Mouse (Mus musculus): ENCODE measurements around the gene Dync2h1. TPM values are rescaled to one million over a fixed set of nuclear protein-coding genes. Genes with fewer than 3 reads are reported as not detected.
"Not testable (repeated sequence)": the region's sequence is repeated elsewhere in the genome, so short reads cannot be mapped to it uniquely, and the experiment has no call there.

Dync2h1 gene
- 1 to 10 TPM; 1.7 to 2.1 TPM for total RNA-seq (2021)
- long read RNA-seq, experiment 1, partial matches to known transcripts, result 0 of 7 reads
- long read RNA-seq, experiment 1, other reads (novel, unspliced or antisense), result 7 of 7 reads
- long read RNA-seq, experiment 2, partial matches to known transcripts, result 0 of 4 reads
- long read RNA-seq, experiment 2, other reads (novel, unspliced or antisense), result 4 of 4 reads

DNA sequence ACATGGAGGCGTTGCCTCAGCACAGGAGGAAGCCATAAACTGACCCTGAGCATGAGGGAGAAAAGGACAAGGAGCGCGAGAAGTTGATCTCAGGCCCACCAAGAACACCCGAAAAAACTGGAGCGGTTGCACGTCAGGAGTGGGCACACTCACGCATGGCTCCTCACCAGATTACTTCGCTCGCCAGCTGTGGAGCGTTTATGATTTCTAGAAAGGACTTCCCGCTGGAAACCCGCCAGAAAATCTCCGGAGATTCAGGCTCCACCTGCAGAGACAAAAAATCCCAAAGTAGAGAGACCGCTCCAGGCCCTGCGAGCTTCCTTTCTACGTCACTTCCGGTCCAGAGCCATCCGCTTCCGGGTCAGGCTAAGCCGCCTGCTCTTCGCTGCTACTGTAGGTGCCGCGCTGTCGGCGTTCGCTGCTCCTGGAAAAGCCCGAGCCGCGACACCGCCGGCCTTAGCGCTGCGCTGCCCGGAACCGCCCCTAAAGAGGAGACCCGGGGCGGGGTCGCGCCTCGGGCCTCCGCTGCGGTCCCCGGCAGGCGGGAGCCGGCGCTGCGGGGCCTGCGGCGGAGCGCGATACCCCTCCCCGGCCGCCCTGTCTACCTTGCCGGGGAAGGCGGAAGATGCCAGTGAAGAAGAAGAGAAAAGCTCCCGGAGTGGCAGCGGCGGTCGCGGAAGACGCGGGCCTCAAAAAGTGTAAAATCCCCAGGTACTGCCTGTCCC, at the start of gene Dync2h1, which contains the start of gene Dcun1d5:
TSS of gene Dync2h1 (minus strand) at position 275 of the 725 bp plus-strand sequence.
TSS of gene Dcun1d5 (plus strand) at position 349 of the 725 bp plus-strand sequence.
- DNase-seq, result peak; percentile 92

DNA sequence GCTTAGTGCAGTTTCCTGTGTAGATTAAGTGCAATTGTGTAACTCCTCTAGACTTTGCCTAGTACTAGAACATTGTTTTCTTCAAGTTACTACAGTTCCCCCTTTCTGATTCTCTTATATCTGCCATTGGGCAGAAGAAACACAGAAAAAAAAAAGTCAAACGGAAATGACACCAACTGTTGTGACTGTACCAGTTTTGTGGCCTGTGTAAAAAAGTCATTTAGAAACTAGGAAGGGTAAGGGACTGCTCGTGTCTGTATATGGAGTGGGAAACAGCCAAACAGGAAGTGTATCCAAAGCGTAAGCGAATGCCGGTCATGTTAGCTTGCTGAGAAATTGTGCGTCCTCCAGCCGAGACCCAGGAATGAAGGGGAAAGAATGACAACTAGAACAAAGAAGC, 37.2 kb upstream of the Dync2h1 start:
- no peak for DNase-seq

GRCm38 (mm10) chr9:7221024-7221423, 36.8 kb upstream of the Dync2h1 start:
- no peak for DNase-seq

DNA sequence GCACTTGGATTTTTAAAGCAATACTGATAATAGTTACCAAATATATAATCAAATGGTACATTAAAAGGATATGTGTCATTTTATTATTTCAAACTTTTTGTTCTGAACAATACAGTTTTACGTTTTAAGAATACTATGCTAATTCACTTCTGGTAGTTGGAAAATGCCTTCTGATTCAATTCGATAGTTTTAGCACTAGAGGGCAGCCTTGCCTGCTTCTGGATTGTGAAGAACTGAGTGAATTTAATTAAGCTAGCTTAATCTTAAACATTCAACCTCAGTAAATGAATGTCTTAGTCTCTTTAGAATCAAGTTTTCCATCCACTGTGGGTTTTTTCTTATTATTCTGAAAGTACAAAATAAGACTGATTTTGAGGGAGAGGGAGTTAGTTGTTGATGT, 32.0 kb upstream of the Dync2h1 start:
- no peak for DNase-seq

GRCm38 (mm10) chr9:7190694-7191093, 6.4 kb upstream of the Dync2h1 start:
- not testable (repeated sequence) for DNase-seq

DNA sequence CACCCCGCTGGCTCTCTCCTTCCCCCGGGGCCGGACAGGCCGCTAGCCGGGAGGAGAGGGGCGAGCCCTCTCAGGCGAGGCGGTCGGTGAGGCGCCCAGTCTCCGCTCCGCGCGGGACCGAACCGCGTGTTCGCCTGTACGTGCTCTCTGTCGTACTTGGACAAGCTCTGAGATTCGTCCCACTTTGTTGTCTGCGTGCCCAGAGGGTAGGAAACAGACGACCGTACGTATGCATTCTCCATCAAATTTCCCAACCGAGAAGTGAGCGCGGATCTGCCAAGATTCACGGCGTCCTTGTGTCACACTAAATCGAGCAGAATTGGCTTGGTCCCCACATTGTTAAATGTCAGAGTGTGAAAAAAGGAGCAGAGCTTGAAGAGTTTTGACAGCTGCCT, 648 bp upstream of the Dync2h1 start:
- DNase-seq, result no peak

- peak; percentile 80 for DNase-seq
These were observed 7.3 kb downstream of the Dync2h1 start for GRCm38 (mm10) chr9:7176618-7177610.

GRCm38 (mm10) chr9:7173756-7174155, 10.5 kb downstream of the Dync2h1 start:
- DNase-seq, result no peak

DNA sequence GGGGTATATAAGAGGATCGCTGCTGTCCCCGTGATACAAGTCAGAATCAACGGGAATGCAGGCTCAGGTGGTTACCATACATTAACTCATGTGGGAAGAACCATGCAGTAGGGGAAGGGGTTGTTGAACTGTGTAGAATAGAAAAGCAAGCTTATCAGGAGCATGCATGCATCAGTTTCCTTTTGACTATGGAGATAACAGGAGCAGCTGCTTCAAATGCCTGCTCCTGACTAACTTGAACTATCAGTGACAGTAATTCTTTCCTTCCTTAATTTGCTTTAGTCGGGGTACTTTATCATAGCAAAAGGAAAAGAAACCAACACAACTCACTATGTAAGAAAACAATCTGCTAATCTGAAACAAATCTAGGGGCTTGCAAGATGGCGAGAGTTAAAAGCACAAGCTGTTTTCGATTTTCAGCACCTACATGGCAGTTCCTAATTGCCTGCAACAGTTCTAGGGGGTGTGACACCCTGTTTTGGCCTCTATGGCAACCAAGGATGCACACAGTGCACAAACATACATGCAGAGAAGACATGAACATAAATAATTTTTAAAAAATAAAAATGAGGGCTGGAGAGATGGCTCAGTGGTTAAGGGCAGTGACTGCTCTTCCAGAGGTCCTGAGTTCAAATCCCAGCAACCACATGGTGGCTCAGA, 16.8 kb downstream of the Dync2h1 start:
- DNase-seq, result no peak

DNA sequence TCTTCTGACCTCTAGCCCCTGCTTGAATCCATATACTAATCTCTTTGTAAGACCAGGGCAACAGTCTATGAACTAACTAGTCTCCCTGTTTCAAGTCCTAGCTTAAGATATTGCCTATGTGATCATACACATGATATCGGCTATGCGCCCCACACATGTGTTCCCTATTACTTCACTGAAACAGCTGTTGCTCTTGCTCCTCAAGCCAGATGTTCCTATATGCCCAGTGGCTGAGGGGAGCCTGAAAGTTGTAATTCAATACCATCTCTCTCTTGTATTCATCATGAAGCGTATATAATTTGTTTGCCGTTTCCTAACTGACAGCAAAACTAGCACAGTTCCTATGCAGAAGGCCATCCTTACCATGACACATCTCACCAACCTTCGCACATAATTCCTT, 23.6 kb downstream of the Dync2h1 start:
- DNase-seq, result no peak

DNA sequence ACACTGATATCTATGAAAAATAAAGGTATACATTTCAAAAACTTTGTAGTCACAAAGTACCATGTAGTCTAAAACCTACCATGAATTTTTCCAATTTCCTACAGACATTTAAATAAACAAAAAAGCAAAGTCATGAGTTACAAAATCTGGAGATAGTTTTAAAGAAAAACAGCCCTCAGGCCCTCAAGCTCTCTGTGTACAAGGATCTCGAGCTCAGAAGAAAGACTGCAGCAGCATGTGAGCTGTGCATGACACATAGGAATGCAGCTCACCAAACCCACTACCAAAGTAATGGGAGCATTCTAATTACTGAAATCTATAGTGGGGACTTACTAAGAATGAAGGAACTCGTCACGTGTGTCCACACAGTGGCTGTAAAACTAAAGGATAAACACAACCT, 24.5 kb downstream of the Dync2h1 start:
- no peak for DNase-seq

GRCm38 (mm10) chr9:7158605-7159004, 25.6 kb downstream of the Dync2h1 start:
- DNase-seq, result no peak

- no peak for DNase-seq
These were observed 29.9 kb downstream of the Dync2h1 start for GRCm38 (mm10) chr9:7154391-7154790.

DNA sequence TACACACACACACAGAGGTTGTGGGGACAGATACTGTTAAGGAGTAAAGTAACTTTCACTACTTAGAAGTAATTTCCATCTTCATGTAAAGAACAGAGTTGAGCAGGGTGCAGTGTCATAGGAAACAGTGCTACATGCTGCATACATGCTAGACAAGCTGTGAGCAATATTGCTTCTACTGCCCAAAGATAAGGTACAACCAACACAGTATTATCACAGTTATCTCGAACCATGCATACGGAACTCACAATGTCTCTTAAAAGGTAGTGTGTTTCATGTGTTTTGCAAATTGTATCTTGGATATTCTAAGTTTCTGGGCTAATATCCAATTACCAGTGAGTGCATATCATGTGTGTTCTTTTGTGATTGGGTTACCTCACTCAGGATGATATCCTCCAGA, 61.4 kb downstream of the Dync2h1 start:
- no peak for DNase-seq

DNA sequence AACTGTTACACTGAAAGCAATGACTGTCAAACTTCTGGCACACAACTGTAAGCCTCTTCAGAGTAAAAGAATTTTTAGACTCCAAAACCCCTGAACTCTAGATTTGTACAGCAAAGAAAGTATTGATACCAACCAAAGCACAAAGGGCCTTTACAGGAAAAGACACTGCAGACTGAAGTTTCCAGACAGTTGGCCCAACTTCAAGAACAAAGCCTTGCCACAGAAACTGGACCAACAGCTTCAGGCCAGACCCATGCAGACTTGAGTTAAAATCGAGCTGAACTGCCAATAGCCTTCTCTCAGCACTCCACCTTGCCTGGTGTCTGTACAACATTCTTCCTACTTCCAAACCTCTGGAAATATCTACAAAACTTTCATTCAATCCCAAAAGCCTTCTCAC, 74.1 kb downstream of the Dync2h1 start:
- DNase-seq, result no peak

DNA sequence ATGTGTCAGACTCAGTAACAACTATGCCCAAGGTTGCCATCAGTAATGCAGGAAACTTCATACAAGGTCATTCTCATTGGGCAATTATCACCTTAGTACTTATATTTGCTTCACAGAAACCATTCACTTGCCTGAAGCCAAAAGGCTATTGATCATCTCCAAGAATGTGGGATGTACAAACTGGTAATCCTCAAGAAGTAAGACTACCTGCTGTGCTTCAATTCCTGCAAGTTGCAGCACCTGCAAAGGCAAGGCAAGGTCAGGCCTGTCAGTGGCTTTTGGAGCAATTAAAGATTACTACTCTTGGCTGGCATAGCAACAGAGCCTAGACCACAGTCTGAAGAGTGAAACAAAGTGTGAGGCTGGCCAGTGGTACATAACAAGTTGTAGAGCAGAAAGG, 82.9 kb downstream of the Dync2h1 start:
- DNase-seq, result no peak

DNA sequence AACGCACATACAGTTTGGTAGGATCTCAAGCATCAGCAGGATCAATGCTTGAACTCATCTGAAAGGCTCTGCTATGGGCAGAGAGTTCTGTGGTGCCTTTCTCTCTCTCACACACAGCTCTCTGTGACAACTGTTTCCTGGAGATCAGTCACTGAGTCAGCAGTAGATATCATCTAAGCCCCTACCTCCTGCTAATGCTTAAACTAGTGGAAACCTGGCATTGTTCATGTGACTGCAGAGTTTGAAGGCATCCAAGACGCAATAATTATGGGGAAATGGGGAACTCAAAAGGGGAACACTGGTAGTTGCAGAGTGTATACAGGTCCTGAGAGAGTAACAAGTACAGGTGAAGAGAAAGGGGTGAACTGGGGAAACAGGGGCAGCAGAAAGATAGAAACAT, 109.6 kb downstream of the Dync2h1 start:
- no peak for DNase-seq

DNA sequence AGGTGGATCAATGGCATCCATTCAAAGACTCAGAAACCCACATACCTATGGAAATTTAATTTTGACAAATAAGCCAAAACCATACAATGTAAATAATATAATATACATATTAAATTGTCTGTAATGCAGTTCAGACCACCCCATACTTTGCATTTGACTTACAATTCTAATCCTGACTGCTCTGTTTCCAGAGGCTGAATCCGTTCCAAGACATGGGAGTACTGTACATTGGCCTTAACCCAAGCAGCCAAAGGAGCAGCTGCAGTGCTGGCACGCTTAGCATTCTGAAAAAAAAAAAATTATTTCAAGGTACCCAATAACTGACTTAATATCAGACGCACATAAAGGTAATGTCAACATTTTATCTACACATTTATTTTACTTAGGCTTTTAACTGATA, 113.4 kb downstream of the Dync2h1 start:
- DNase-seq, result no peak

- peak; percentile 8 for DNase-seq
These were observed 133.7 kb downstream of the Dync2h1 start for GRCm38 (mm10) chr9:7050588-7050987.

GRCm38 (mm10) chr9:7042635-7043273, 141.5 kb downstream of the Dync2h1 start:
- no peak for DNase-seq

DNA sequence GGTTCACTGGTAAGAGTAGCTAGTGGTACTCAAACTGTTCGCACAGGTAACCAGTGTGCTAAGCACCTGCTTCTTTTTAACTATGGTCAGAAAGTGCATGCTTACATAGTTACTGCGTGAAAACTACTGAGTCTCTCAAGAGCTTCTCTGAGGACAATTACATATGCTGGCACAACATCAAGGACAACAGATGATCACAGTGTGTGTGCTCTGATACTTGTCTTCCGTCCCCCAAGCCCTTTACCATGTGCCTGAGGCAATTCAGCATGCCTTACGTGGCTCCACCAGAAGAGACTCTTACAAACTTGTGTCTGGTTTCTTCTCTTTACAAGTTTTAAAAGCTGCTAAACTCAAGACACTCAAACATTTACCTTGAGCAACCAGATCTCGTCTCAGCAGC, 143.0 kb downstream of the Dync2h1 start:
- DNase-seq, result no peak

GRCm38 (mm10) chr9:7032553-7032952, 151.7 kb downstream of the Dync2h1 start:
- no peak for DNase-seq
